Mouse (Mus musculus): Measurements from ENCODE around the gene Nms. TPM values are rescaled to one million over a fixed set of nuclear protein-coding genes. Genes with fewer than 3 reads are reported as not detected.

Gene Nms
- total RNA-seq, 4 experiments from 2014 or later = not detected

GRCm38 (mm10) chr1:38992365-38992764, 53.4 kb downstream of the Nms start:
- no peak for DNase-seq (ENCODE audit: low spot score in 2 of 2)

Other genes with a start within 250 kb of the Nms start
- gene Lonrf2, start 102.4 kb upstream of the Nms start, total RNA-seq (2022) = under 1 TPM; 0.31 to 0.51 (median 0.32) TPM
- under 1 TPM in 3 of 4 experiments, not detected in 1; 0.16 to 0.36 (median 0.19) TPM for gene Chst10, start 41.0 kb upstream of the Nms start, total RNA-seq (2022)
- gene Pdcl3, start 46.5 kb downstream of the Nms start, total RNA-seq (2022) = 10 to 100 TPM; 61.7 to 82.6 (median 76.8) TPM

All from gastrocnemius, adult 8-10 months (tissue).